Mouse (Mus musculus) adrenal gland, postnatal 14 days (tissue): ENCODE measurements around the gene Pycr1. TPM values are rescaled to one million over a fixed set of nuclear protein-coding genes. Genes with fewer than 3 reads are reported as not detected.
"Not testable (repeated sequence)": the region's sequence is repeated elsewhere in the genome, so short reads cannot be mapped to it uniquely, and the experiment has no call there.

ENCODE experiments used
- DNase-seq: peaks from one replicate; pipeline ENCODE4 v3.0.0; 2021; ENCODE audit warnings: mixed read lengths
- long read RNA-seq, 2 experiments: library from polyadenylated mRNA; stranded (forward); transcript quantifications; one replicate each; pipeline ENCODE4 v2.0.0; 2021
- total RNA-seq: library from RNA; stranded (reverse); gene quantifications from 2 replicates; pipeline ENCODE4 v1.2.3, GENCODE M21; 2021

Gene Pycr1
- total RNA-seq, result 1.6 TPM in 2 replicates
- long read RNA-seq, experiment 1, partial matches to known transcripts, result 2 of 6 reads
- long read RNA-seq, experiment 1, other reads (novel, unspliced or antisense), result 1 of 6 reads
- long read RNA-seq, experiment 2, partial matches to known transcripts, result 2 of 4 reads
- long read RNA-seq, experiment 2, other reads (novel, unspliced or antisense), result 0 of 4 reads

- DNase-seq, result peak; percentile 95
Observed at GRCm38 (mm10) chr11:120643601-120643987, at the start of gene Pycr1. Gene Pycr1, minus strand, starts transcription at chr11:120643769.

GRCm38 (mm10) chr11:120692471-120693011, 49.0 kb upstream of the Pycr1 start:
- DNase-seq, result peak; percentile 66

- DNase-seq, result no peak
Observed at GRCm38 (mm10) chr11:120689365-120689764, 45.8 kb upstream of the Pycr1 start.

GRCm38 (mm10) chr11:120686650-120687272, 43.2 kb upstream of the Pycr1 start:
- DNase-seq, result no peak

- no peak for DNase-seq
Observed at GRCm38 (mm10) chr11:120684660-120685059, 41.1 kb upstream of the Pycr1 start.

- DNase-seq, result no peak
Observed at GRCm38 (mm10) chr11:120684086-120684485, 40.5 kb upstream of the Pycr1 start.

- no peak for DNase-seq
Observed at GRCm38 (mm10) chr11:120683536-120683935, 40.0 kb upstream of the Pycr1 start.

- DNase-seq, result no peak
Observed at GRCm38 (mm10) chr11:120682683-120683082, 39.1 kb upstream of the Pycr1 start.

GRCm38 (mm10) chr11:120679909-120680308, 36.3 kb upstream of the Pycr1 start:
- DNase-seq, result peak; percentile 54

GRCm38 (mm10) chr11:120676951-120677350, 33.4 kb upstream of the Pycr1 start:
- DNase-seq, result peak; percentile 62

- not testable (repeated sequence) for DNase-seq
Observed at GRCm38 (mm10) chr11:120675875-120676274, 32.3 kb upstream of the Pycr1 start.

GRCm38 (mm10) chr11:120673594-120674122, 30.1 kb upstream of the Pycr1 start:
- no peak for DNase-seq

GRCm38 (mm10) chr11:120672687-120673593, 29.4 kb upstream of the Pycr1 start, which contains the start of gene Aspscr1:
Gene Aspscr1, plus strand, starts transcription at chr11:120672973.
- DNase-seq, result peak; percentile 99

- DNase-seq, result peak; percentile 39
Observed at GRCm38 (mm10) chr11:120666617-120667016, 23.0 kb upstream of the Pycr1 start.

- DNase-seq, result no peak
Observed at GRCm38 (mm10) chr11:120665406-120665805, 21.8 kb upstream of the Pycr1 start.

GRCm38 (mm10) chr11:120663714-120664113, 20.1 kb upstream of the Pycr1 start:
- DNase-seq, result no peak

- no peak for DNase-seq
Observed at GRCm38 (mm10) chr11:120662759-120663158, 19.2 kb upstream of the Pycr1 start.

GRCm38 (mm10) chr11:120661076-120661460, 17.5 kb upstream of the Pycr1 start, which contains the start of gene Notum:
Gene Notum, minus strand, starts transcription at chr11:120661175.
- peak; percentile 29 for DNase-seq

GRCm38 (mm10) chr11:120660301-120661075, 16.9 kb upstream of the Pycr1 start:
- DNase-seq, result peak; percentile 77

- DNase-seq, result peak; percentile 34
Observed at GRCm38 (mm10) chr11:120659509-120660300, 16.1 kb upstream of the Pycr1 start.
